Mouse (Mus musculus): Measurements from ENCODE around the gene Zfpl1.
"Not testable (repeated sequence)": the region's sequence is repeated elsewhere in the genome, so short reads cannot be mapped to it uniquely, and the experiment has no call there.

Gene Zfpl1

GRCm38 (mm10) chr19:6084478-6085248 lies at the start of gene Zfpl1, which contains the start of gene Cdca5:
TSS of gene Zfpl1 (minus strand) at chr19:6084956.
TSS of gene Cdca5 (plus strand) at chr19:6084983.
- peak; percentile 92 to 95 for DNase-seq (ENCODE audit: low spot score in 2 of 2)

GRCm38 (mm10) chr19:6133197-6133596 lies 48.4 kb upstream of the Zfpl1 start:
- not testable (repeated sequence) for DNase-seq (ENCODE audit: low spot score in 2 of 2)

- DNase-seq (ENCODE audit: low spot score in 2 of 2), result no peak
Observed at GRCm38 (mm10) chr19:6132171-6132827, 47.5 kb upstream of the Zfpl1 start.

GRCm38 (mm10) chr19:6130414-6131128 lies 45.8 kb upstream of the Zfpl1 start:
- DNase-seq (ENCODE audit: low spot score in 2 of 2), result not testable (repeated sequence)

DNA sequence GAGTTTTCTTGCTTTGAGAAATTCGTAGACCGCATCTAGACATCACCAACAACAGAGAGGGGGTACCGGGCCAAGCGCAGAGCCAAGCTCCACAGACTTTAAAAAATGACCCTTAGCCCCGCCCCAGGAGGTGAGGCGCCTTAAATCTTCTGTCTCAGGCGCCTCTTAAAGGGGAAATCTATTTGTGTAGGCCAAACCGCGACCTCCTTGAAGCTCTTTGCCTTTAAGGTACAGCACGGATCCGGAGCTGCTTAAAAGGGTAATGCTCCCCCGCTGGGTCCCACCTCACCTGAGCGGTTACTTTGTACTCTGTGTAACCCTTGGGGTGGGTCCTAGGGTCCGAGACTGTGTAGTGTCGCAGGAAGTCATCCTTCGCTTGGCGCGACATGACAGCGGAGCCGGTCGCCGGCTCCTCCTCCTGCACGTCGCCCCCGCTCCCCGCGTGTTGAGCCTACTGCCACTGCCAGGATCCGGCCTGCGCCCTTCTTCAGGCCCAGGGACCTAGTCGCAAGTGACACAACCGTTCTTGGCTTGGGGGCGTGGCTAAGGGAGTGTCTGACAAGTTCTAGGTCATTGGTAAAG lies 43.1 kb upstream of the Zfpl1 start, which contains the start of gene Snx15:
TSS of gene Snx15 (minus strand) at position 545 of the 582 bp plus-strand sequence.
- DNase-seq (ENCODE audit: low spot score in 2 of 2), result peak; percentile 94 to 95

GRCm38 (mm10) chr19:6126789-6127580 lies 42.2 kb upstream of the Zfpl1 start:
- no peak for DNase-seq (ENCODE audit: low spot score in 2 of 2)

GRCm38 (mm10) chr19:6126289-6126688 lies 41.5 kb upstream of the Zfpl1 start:
- DNase-seq (ENCODE audit: low spot score in 2 of 2), result no peak

DNA sequence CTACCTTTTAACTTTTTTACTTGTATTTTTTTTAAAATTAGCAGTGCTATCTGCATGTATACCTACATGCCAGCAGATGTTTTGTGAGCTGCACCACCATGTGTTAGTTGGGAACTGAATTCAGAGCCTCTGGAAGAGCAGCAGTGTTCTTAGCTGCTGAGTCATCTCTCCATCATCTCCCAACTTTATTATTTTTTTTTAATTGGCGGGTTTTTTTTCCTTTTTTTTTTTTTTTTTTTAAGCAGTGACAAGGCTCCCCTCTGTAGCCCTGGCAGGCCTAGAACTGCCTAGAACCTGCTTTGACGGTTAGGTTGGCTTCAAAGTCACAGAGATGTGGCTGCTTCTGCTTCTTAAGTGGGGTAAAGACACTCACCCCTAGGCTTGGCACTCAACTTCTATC lies 40.1 kb upstream of the Zfpl1 start:
- no peak for DNase-seq (ENCODE audit: low spot score in 2 of 2)

- DNase-seq (ENCODE audit: low spot score in 2 of 2), result no peak
Observed at GRCm38 (mm10) chr19:6123330-6123729, 38.6 kb upstream of the Zfpl1 start.

GRCm38 (mm10) chr19:6121761-6122160 lies 37.0 kb upstream of the Zfpl1 start:
- DNase-seq (ENCODE audit: low spot score in 2 of 2), result no peak

DNA sequence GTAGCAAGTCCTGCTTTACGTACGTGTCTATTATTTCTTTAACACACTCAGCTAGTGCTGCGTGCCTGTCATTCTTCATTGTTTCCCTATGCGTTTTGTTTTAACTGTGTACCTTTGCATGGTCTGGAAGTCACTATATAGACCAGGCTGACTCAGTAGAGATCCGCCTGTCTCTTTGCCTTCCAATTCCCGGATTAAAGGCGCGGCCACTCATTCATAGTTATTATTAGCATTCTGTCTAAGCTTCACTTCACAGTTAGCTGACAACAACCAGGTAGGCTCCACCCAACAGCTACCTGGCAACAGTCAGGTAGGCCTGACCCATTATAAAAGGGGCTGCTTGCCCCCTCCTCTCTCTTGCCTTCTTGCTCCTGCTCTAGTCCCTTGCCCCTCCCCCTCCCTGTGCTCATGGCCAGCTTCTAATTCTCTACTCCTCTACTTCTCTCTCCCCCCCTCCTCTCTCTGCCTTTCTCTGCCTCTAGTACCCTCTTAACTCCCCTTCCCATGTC lies 34.0 kb upstream of the Zfpl1 start:
- DNase-seq (ENCODE audit: low spot score in 2 of 2), result no peak

- DNase-seq (ENCODE audit: low spot score in 2 of 2), result peak; percentile 83 to 88
Observed at GRCm38 (mm10) chr19:6117986-6118676, 33.4 kb upstream of the Zfpl1 start, which contains the start of gene Sac3d1. TSS of gene Sac3d1 (minus strand) at chr19:6118650.

- no peak for DNase-seq (ENCODE audit: low spot score in 2 of 2)
Observed at GRCm38 (mm10) chr19:6117346-6117985, 32.7 kb upstream of the Zfpl1 start.

- DNase-seq (ENCODE audit: low spot score in 2 of 2), result no peak
Observed at GRCm38 (mm10) chr19:6116113-6116850, 31.5 kb upstream of the Zfpl1 start.

GRCm38 (mm10) chr19:6113116-6113515 lies 28.4 kb upstream of the Zfpl1 start:
- no peak for DNase-seq (ENCODE audit: low spot score in 2 of 2)

DNA sequence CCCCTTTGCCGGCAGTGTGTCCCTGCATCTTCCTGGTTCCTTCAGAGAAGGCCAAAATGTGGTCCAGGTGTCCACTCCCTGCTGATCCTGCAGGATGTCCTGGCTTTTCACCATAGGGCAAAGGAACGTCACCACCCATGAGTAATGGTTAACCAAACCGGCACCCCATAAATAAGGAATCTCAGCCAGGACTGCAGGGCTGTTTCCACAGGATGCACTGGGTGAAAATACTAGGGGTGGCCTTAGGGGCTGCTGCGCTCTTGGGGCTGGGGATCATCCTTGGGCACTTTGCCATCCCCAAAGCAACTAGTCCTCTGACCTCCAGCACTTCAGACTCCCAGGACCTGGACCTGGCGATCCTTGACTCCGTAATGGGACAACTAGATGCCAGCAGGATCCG lies 20.8 kb upstream of the Zfpl1 start, which contains the start of gene Naaladl1:
TSS of gene Naaladl1 (plus strand) at position 197 of the 400 bp plus-strand sequence.
- DNase-seq (ENCODE audit: low spot score in 2 of 2), result no peak

- no peak for DNase-seq (ENCODE audit: low spot score in 2 of 2)
Observed at GRCm38 (mm10) chr19:6104476-6104875, 19.7 kb upstream of the Zfpl1 start.

DNA sequence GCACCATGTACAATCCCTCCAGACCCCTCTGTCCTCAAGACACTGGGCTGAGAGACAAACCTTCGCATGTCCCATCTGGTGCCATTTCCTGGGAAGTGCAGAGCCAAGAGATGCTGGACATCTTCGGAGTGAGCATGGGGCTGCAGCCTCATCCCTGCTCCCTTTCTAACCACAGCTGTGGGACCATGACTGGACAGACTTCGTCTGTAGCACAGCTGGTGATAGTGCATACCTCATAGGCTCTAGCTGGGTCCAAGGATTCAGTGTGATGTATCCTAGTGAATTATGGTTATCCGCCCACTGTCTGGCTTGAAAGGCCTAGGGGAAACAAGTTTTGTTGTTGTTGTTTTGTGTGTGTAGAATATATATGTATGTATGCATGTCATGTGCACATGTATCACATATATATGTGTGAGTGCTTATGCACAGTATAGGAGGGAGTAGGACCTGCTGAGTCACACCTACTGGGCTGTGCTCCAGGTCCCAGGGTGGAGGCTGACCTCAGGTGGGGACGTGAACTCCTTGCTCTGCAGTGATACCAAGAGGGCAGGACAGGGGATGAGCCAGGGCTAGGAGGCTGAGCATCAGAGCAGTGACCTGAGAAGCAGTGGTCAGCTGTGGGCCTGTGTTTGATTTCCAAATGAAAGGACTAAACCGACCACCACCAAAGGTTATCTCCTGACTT lies 17.6 kb upstream of the Zfpl1 start:
- no peak for DNase-seq (ENCODE audit: low spot score in 2 of 2)
